Mouse (Mus musculus): Measurements from ENCODE around the gene Pole. TPM values are rescaled to one million over a fixed set of nuclear protein-coding genes. Genes with fewer than 3 reads are reported as not detected.

Gene Pole
- 8.8 TPM for polyA plus RNA-seq (2017; shearing (Covaris generic))

GRCm38 (mm10) chr5:110285770-110286445, at the start of gene Pole, which contains the start of gene Pxmp2:
Gene Pole, plus strand, starts transcription at chr5:110286306.
Gene Pxmp2, minus strand, starts transcription at chr5:110286186.

GRCm38 (mm10) chr5:110269141-110270101, 16.7 kb upstream of the Pole start, which contains the start of gene Pgam5:
Gene Pgam5, minus strand, starts transcription at chr5:110269913.

DNA sequence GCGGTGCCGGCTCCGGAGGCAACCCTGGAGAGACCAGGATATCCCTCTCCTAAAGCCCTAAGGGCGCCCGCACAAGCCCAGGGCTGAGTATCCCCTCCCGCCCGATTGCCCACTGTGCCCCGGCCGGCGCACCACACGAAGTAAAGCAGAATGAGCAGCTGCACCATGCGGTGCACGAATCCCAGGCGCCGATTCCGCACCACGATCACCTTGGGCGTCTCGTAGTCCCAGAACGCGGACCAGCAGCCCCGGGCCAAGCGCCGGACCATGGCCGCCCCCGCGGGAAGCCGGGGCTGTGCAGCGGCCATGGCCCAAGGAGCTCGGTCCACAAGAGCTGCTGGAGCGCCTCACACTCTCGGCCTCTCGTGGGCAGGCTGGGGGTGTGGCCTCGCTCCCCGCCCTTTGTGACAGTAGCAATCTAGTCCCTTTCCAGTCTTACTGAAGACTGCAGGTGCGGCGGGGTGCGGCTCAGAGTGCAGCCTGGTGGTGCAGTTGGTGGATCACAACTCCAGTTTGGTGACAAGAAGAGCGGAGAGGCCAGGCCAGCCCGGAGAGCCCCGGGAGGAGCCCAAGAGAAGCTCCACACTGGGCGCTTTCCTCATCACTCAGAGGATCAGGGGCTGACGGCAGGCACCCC, 56.7 kb downstream of the Pole start, which contains the start of gene P2rx2:
P2rx2 (minus strand) TSS at position 565 of the 637 bp plus-strand sequence.

DNA sequence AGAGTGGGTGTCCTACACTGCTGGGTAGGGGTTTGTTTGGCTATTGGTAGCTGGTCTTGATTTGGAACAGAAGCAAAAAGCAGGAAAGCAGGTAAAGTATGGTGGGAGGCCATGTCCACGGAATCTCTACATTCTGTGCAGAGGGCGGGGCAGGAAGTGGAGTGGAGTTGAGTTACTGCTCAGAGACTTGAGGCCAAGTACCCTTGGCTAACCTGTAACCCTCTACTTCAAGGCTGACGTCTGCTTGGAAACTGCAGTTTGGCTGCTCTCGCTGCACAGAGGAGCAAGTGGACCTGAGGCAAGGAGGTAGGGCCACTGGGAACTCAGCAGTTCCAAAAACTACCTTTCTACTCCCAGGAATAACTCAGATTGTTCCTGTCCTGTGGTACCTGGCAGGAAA, 58.4 kb downstream of the Pole start, which contains the start of gene Lrcol1:
Lrcol1 (plus strand) TSS at position 207 of the 400 bp plus-strand sequence.

Other genes starting within 250 kb of the Pole start
- 15.3 TPM for gene Gm17655, start 213.8 kb upstream of the Pole start, polyA plus RNA-seq (2017; shearing (Covaris generic))
- 3.8 TPM for gene Gm35315, start 191.9 kb upstream of the Pole start, polyA plus RNA-seq (2017; shearing (Covaris generic))
- gene Plcxd1, start 186.3 kb upstream of the Pole start, polyA plus RNA-seq (2017; shearing (Covaris generic)), result 3.8 TPM
- gene Gtpbp6, start 178.1 kb upstream of the Pole start, polyA plus RNA-seq (2017; shearing (Covaris generic)), result 37.1 TPM
- 5.8 TPM for gene Zfp605, start 176.2 kb upstream of the Pole start, polyA plus RNA-seq (2017; shearing (Covaris generic))
- 98.6 TPM for gene Chfr, start 150.5 kb upstream of the Pole start, polyA plus RNA-seq (2017; shearing (Covaris generic))
- gene Golga3, start 109.6 kb upstream of the Pole start, polyA plus RNA-seq (2017; shearing (Covaris generic)), result 47.0 TPM
- 7.0 TPM for gene Ankle2, start 55.3 kb upstream of the Pole start, polyA plus RNA-seq (2017; shearing (Covaris generic))
- gene Pgam5, start 16.4 kb upstream of the Pole start, polyA plus RNA-seq (2017; shearing (Covaris generic)), result 15.2 TPM
- 3.2 TPM for gene Pxmp2, start 120 bp upstream of the Pole start, polyA plus RNA-seq (2017; shearing (Covaris generic))
- gene P2rx2, start 56.9 kb downstream of the Pole start, polyA plus RNA-seq (2017; shearing (Covaris generic)), result not detected
- not detected for gene Lrcol1, start 58.4 kb downstream of the Pole start, polyA plus RNA-seq (2017; shearing (Covaris generic))
- 1.7 TPM for gene Fbrsl1, start 162.2 kb downstream of the Pole start, polyA plus RNA-seq (2017; shearing (Covaris generic))